Comparison of ENCODE assay signal across 14 mouse cellular contexts in genomic region chr17:3562405-3562804, GRCm38 (mm10). TPM values are rescaled to one million over a fixed set of nuclear protein-coding genes. Genes with fewer than 3 reads are reported as not detected.
DNase-seq lines count a peak whose midpoint lies in the region; ATAC-seq and TF ChIP-seq lines count a peak whose summit lies in the region.
"Had no signal": no experiment of that assay in that cellular context is flagged by ENCODE, and none has a peak within 500 bp of the region (broad histone marks: within the 10 kb centered on the region; RNA-seq: fewer than 3 reads in every experiment).

No protein-coding gene starts in this region.

- H3K36me3 ChIP-seq in lung, embryonic 14.5 days (ENCODE audit: insufficient read depth) = no peaks in the 10 kb centered on the region
- no peaks in the 10 kb centered on the region for H3K36me3 ChIP-seq in ES-E14 (ENCODE audit: control insufficient read depth, insufficient read depth, low read length, poor library complexity, severe bottlenecking)
- no peaks in the 10 kb centered on the region for H3K36me3 ChIP-seq in small intestine, adult 2 months (ENCODE audit: control insufficient read depth, insufficient read depth, low read length)
- H3K36me3 ChIP-seq: embryonic facial prominence, embryonic 15.5 days had no signal

- H3K4me1 ChIP-seq in lung, embryonic 14.5 days (ENCODE audit: insufficient read depth) = no peaks in the 10 kb centered on the region
- peaks cover 0 to 7% of the 10 kb centered on the region in 2 experiments; a peak in 1 of 4 replicates for H3K4me1 ChIP-seq in ES-E14 (ENCODE audit: control insufficient read depth in 2 of 2, insufficient read depth in 2 of 2, low read length in 2 of 2, poor library complexity in 1 of 2)
- H3K4me1 ChIP-seq in small intestine, adult 2 months (ENCODE audit: control insufficient read depth, insufficient read depth, insufficient read length, low read length) = no peaks in the 10 kb centered on the region; the same call in 1 of the 2 replicates

- H3K4me3 ChIP-seq in lung, embryonic 14.5 days (ENCODE audit: low read depth, low read length) = no peak overlapping the region
- no peak overlapping the region for H3K4me3 ChIP-seq in ES-E14 (ENCODE audit: insufficient read depth in 1 of 2, low read depth in 1 of 2, low read length in 2 of 2, poor library complexity in 1 of 2, severe bottlenecking in 1 of 2)
- no peak overlapping the region for H3K4me3 ChIP-seq in small intestine, adult 2 months (ENCODE audit: low read depth, low read length)
- H3K4me3 ChIP-seq: embryonic facial prominence, embryonic 15.5 days had no signal

- no peak for ATAC-seq in lung, embryonic 14.5 days (ENCODE audit: insufficient read depth)
- ATAC-seq: forebrain, embryonic 16.5 days had no signal

- H3K27ac ChIP-seq in lung, embryonic 14.5 days (ENCODE audit: low read depth) = no peak overlapping the region
- H3K27ac ChIP-seq in ES-E14 (ENCODE audit: insufficient read depth, low read depth, low read length, poor library complexity, severe bottlenecking) = no peak overlapping the region
- H3K27ac ChIP-seq in small intestine, adult 2 months (ENCODE audit: insufficient read depth, low read depth, low read length) = no peak overlapping the region
- H3K27ac ChIP-seq: embryonic facial prominence, embryonic 15.5 days had no signal

- 41% methylated on average over 8 of the region's 8 CpGs for WGBS in lung, embryonic 14.5 days
- WGBS in small intestine, adult 2 months = 54% methylated on average over 8 of the region's 8 CpGs

- in situ Hi-C loops in ES-E14 (cut with MboI; ENCODE audit: low sequenced_read_pairs in 2 of 2, unreplicated experiment in 2 of 2) = no loop called here

- H3K4me2 ChIP-seq in lung, embryonic 14.5 days = no peak overlapping the region
- H3K4me2 ChIP-seq: embryonic facial prominence, embryonic 15.5 days had no signal

- H3K27me3 ChIP-seq in lung, embryonic 14.5 days (ENCODE audit: insufficient read depth, low read length) = no peaks in the 10 kb centered on the region
- H3K27me3 ChIP-seq in small intestine, adult 2 months (ENCODE audit: control insufficient read depth, insufficient read depth, low read length) = no peaks in the 10 kb centered on the region
- H3K27me3 ChIP-seq: embryonic facial prominence, embryonic 15.5 days had no signal

- peak; percentile 35 for TF ChIP-seq CTCF in lung, embryonic 14.5 days (IDR thresholded peaks at IDR 0.05; ENCODE audit: low read depth)
- peak; percentile 43; the same call in 1 of the 2 replicates for TF ChIP-seq CTCF in small intestine, adult 2 months (IDR thresholded peaks at IDR 0.05; ENCODE audit: extremely low read depth, insufficient read length, insufficient replicate concordance, low read depth, low read length)

- no peaks in the 10 kb centered on the region for H3K9me3 ChIP-seq in lung, embryonic 14.5 days (ENCODE audit: low read depth, low read length)
- no peaks in the 10 kb centered on the region for H3K9me3 ChIP-seq in ES-E14 (ENCODE audit: control insufficient read depth, insufficient read depth, low read depth, low read length)
- H3K9me3 ChIP-seq: embryonic facial prominence, embryonic 15.5 days had no signal

- H3K9ac ChIP-seq in lung, embryonic 14.5 days = no peak overlapping the region
- no peak overlapping the region for H3K9ac ChIP-seq in ES-E14 (ENCODE audit: insufficient read depth, low read depth, low read length, poor library complexity, severe bottlenecking)
- H3K9ac ChIP-seq: embryonic facial prominence, embryonic 15.5 days had no signal

- peak; percentile 13 for DNase-seq in embryo, embryonic 10.5 days (ENCODE audit: low spot score)
- no peak for DNase-seq in embryo, embryonic 11 days
- DNase-seq in lung, embryonic 14.5 days = peak; percentile 29
- no peak for DNase-seq in lung, postnatal 14 days
- peak; percentile 38 for DNase-seq in ES-E14 (ENCODE audit: low read depth, low spot score)
- DNase-seq in frontal cortex, postnatal 10 days (ENCODE audit: low spot score in 2 of 2) = no peak
- DNase-seq in ovary, postnatal 14 days (ENCODE audit: low spot score) = no peak
- DNase-seq: cerebellum, postnatal 10 days; heart, postnatal 14 days; kidney, adult 11 months had no signal

- no peak for TF ChIP-seq POLR2A in small intestine, adult 2 months (IDR thresholded peaks at IDR 0.05; ENCODE audit: low read depth, low read length)

TF ChIP-seq in ES-E14, 5 proteins besides CTCF, POLR2A, EP300 and RAD21:
- TF ChIP-seq HCFC1 (IDR thresholded peaks at IDR 0.05; ENCODE audit: borderline replicate concordance, insufficient read depth, low read length) = no peak
- TF ChIP-seq ZC3H11A (IDR thresholded peaks at IDR 0.05; ENCODE audit: borderline replicate concordance, low read depth, low read length) = no peak
- TF ChIP-seq ZNF384 (IDR thresholded peaks at IDR 0.05; ENCODE audit: low read depth, low read length) = no peak
- TF ChIP-seq CHD2 (IDR thresholded peaks at IDR 0.05; ENCODE audit: low read depth, low read length) = no peak
- no peak for TF ChIP-seq MAFK (IDR thresholded peaks at IDR 0.05; ENCODE audit: insufficient read depth, low read depth, low read length)

RNA-seq across cellular contexts. Expression of gene Tfb1m, which starts 4.8 kb away (rescaled TPM):
- 13.4 and 13.6 TPM in 2 replicates for polyA plus RNA-seq in lung, embryonic 14.5 days (2014; fragmentation: Nextera tagmentation; extraction: Ambion mirVana)
- 12.9 and 14.5 TPM in 2 replicates for total RNA-seq in ES-E14 (2012; rRNA removed)
- polyA plus RNA-seq in small intestine, adult 2 months (2012; rRNA removed) = 0.22 and 0.34 TPM in 2 replicates

RNA-seq across cellular contexts. Expression of gene Cldn20, which starts 30.1 kb away (rescaled TPM):
- not detected in 2 replicates for polyA plus RNA-seq in lung, embryonic 14.5 days (2014; fragmentation: Nextera tagmentation; extraction: Ambion mirVana)
- total RNA-seq in ES-E14 (2012; rRNA removed) = 0.58 and 0.95 TPM in 2 replicates
- 0.57 TPM in 1 of 2 replicates, not detected in the other for polyA plus RNA-seq in small intestine, adult 2 months (2012; rRNA removed)
- total RNA-seq: heart, postnatal 14 days; layer of hippocampus, adult 8-10 months had no signal

Comparison
In these comparisons a context has a peak if more than half of its experiments do, and no peak if none do; other contexts are left out.
1. DNase-seq: peak in embryo, embryonic 10.5 days (single experiment), lung, embryonic 14.5 days (single experiment) and ES-E14 (single experiment); none in embryo, embryonic 11 days (single experiment), lung, postnatal 14 days (single experiment), frontal cortex, postnatal 10 days (0 of 2) and ovary, postnatal 14 days (single experiment).
2. RNA of gene Tfb1m, which starts 4.8 kb away (polyA plus RNA-seq): 13.4 to 13.6 TPM in lung, embryonic 14.5 days; 0.22 to 0.34 TPM in small intestine, adult 2 months; every median in the first group is over 10 times any median in the second.